Mouse (Mus musculus): ENCODE results near the gene Gpatch2.

The Gpatch2 gene

DNA sequence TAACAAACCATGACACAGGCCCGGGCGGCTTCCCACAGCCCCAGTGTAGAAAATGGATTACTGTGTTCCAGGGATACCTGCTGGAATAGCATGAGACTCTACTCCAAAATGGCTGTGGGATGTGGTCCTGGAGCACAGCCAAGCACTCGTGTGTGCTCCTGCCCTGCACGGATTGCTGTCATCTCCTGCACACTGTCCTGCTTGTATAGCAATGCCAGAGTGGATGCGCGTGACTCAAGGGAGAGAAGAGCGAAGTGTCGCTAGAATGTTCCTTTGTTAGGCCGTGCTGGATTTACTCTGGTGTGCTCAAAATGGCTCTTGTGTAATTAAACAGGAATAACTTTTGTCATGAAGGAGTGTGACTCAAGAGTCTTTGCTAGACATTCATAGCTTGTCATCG lies 87.9 kb downstream of the Gpatch2 start:
- DNase-seq (ENCODE audit: low spot score in 2 of 2), result no peak

DNA sequence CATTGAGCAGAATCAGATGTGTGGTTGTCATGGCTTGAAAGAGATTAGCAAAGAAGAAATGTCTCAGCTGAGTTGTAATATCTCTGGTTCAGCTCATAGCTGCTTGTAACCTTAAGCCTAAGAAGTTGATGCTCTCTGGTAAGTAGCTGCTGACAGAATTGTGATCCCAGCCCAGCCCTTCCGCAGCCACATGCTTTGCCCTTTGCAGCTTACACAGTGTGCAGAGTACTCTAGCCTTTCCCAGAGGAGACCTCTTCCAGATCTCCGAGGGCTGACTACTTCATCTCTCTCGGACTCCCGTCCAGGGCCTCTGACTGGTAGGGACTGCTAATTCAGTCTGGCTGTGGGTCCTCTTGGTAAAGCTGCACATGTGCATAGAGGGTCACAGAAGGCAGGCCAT lies 92.0 kb downstream of the Gpatch2 start:
- no peak for DNase-seq (ENCODE audit: low spot score in 2 of 2)

DNA sequence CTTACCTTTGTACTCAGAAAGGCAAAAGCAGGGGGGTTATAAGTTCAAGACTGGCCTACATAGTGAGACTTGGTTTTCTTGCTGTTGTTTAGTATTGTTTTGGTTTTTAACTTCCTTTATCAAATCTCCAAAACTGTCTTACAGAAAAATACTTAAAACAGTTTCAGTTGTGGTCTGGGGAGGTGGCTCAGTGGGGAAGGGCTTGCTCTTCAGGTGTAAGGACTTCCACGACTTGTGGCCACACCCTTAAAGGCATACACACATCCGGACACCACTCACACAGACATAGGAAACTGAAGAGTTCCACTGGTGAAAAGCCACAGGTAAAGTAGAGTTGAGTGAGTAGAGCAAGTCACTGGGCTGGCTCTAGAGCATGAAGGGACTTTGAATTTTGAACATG lies 93.2 kb downstream of the Gpatch2 start:
- DNase-seq (ENCODE audit: low spot score in 2 of 2), result no peak

GRCm38 (mm10) chr1:187311122-187311521 lies 95.8 kb downstream of the Gpatch2 start:
- no peak for DNase-seq (ENCODE audit: low spot score in 2 of 2)

- DNase-seq (ENCODE audit: low spot score in 2 of 2), result no peak
Measured at GRCm38 (mm10) chr1:187313323-187313722, 98.0 kb downstream of the Gpatch2 start.

DNA sequence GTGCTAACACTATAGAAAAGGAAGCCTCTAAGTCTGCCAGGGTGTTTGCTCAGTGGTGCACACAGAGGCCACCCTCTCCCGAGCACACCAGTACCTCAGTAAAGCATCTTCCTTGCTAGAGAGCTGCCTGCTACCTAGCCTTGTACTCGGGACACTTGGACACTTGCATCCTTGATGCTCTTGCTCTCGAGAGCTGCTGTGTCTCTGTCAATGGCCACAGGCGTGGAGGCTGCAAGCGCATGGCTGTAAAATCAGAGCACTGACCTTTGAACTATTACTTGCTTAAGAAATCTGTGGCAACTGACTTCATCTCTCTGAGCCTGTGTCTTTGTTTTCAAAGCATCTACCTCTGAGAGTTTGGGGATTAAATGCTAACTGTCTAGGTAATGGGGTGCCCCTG lies 98.5 kb downstream of the Gpatch2 start:
- no peak for DNase-seq (ENCODE audit: low spot score in 2 of 2)

- DNase-seq (ENCODE audit: low spot score in 2 of 2), result no peak
Measured at GRCm38 (mm10) chr1:187314516-187314915, 99.2 kb downstream of the Gpatch2 start.

GRCm38 (mm10) chr1:187315821-187316220 lies 100.5 kb downstream of the Gpatch2 start:
- no peak for DNase-seq (ENCODE audit: low spot score in 2 of 2)

DNA sequence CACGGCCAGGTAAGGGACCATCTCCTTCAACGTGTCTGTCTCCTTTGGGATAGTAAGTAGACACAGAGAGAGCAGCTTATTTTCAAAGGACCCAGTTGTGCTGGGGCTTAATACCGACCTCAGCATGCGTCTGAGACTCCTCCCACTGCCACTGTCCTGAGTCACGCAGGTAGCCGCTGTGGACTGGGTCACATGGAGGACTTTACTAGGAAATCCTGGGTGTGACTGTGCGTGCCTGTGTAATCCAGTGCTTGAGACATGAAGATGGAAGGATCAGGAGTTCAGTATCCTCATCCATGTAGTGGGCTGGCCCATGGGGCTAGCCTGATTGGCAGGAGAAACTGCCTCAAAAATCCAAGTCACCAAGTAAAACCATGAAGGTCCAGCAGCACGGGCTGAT lies 101.2 kb downstream of the Gpatch2 start:
- DNase-seq (ENCODE audit: low spot score in 2 of 2), result no peak

DNA sequence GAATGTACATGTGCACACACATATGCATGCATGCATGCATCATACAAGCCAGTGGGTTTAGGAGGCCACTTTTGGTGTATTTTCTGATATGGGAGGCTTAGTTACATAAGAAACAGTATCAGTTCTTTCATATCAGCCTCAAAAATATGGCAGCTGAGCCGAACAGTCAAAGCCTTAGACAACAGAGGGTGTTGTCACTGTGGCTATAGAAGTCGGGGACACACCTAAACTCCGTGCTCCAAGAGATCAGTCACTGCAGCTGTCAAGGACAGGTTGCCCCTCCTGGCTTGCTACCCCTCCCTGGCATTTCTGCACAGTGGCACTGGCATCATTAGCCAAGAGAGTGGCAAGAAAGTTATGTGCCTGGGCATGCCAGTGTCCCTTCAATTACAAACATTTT lies 106.5 kb downstream of the Gpatch2 start:
- DNase-seq (ENCODE audit: low spot score in 2 of 2), result no peak

DNA sequence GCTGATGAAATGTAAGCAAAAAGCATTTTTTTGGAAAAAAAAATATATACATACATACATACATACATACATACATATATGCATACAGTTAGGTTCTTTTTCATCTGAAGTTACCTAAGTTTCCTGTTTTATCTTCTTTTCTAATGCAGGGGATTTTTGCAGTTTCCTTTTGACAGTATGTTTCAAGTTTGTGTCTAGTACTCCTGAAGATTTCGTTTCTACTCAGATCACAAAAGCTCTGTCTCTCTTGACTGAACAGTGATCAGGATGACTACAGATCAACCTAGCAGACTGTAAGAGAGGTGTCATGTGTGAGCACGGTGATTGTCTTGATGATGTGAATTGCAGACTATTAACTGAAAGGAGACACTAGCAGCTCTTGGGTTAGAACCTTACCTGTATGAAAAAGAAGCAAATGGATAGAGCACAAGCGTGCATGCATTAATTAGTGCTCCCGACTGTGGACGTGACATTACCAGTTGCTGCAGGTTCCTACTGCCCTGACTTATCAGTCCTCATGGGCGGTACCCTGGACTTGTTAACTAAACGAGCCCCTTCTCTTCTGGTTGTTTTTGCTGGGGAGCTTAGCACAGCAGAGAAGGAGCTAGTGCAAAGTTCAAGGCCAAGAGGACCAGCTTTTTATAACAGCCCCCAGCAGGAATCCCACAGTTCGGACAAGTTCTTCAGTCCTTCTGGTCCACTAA lies 107.3 kb downstream of the Gpatch2 start:
- no peak for DNase-seq (ENCODE audit: low spot score in 2 of 2)

DNA sequence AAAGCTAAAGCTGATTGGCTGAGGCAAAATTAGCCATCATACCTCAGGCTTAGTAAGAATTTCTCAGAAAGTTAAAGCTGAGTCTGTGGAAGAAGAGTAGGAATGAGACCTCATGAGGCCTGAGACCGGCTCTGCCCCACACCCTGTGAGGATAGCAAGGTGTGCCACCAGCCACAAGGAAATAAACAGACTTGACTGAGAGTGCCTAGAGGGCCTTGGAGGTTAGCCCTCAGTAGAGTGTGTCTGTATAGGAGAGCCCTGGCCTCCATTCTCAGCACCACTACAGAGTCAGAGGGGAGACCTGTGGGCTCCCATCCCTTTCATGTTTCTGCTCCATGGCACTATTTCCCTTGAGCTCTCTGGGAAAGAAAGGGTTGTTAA lies 107.9 kb downstream of the Gpatch2 start:
- DNase-seq (ENCODE audit: low spot score in 2 of 2), result no peak

GRCm38 (mm10) chr1:187342551-187342950 lies 127.2 kb downstream of the Gpatch2 start:
- DNase-seq (ENCODE audit: low spot score in 2 of 2), result no peak

DNA sequence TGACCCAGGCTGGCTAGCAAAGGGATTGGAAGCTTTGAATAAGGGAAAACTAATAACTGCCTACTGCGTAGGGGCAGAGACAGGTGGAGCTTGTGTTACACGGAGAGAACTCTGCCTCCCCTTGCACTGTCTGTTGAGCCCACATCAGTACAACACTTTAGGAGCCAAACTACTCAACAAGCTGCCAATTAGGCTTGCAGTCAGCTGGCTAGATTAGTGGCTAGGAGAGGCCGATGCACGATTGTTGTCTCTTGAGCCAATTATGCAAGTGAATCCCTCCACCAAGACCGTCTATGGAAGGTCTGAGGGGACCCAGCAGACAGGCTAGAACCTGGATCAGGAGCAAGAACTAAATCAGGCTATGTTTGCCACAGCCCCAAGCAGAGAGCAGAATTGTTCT lies 129.8 kb downstream of the Gpatch2 start:
- DNase-seq (ENCODE audit: low spot score in 2 of 2), result no peak

DNA sequence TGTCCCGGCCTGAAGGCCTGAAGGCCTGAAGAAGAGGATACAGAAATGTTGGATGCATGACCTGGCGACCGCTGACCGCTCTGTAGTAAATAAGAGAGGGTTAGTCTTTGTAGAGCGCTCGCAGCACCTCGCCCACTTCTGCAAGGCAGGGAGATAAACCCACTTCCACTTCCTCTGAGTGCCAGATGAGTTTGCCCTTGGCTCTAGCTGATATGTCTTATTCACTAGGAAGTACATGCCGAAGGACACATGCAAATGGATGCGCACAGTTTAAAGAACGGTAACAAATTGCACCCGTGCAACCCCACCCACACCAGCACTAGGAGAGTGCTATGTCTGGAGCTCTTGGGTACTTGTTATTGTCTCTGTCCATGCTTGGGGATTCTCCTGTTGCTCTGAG lies 131.6 kb downstream of the Gpatch2 start:
- DNase-seq (ENCODE audit: low spot score in 2 of 2), result no peak

GRCm38 (mm10) chr1:187347606-187348005 lies 132.3 kb downstream of the Gpatch2 start:
- no peak for DNase-seq (ENCODE audit: low spot score in 2 of 2)

DNA sequence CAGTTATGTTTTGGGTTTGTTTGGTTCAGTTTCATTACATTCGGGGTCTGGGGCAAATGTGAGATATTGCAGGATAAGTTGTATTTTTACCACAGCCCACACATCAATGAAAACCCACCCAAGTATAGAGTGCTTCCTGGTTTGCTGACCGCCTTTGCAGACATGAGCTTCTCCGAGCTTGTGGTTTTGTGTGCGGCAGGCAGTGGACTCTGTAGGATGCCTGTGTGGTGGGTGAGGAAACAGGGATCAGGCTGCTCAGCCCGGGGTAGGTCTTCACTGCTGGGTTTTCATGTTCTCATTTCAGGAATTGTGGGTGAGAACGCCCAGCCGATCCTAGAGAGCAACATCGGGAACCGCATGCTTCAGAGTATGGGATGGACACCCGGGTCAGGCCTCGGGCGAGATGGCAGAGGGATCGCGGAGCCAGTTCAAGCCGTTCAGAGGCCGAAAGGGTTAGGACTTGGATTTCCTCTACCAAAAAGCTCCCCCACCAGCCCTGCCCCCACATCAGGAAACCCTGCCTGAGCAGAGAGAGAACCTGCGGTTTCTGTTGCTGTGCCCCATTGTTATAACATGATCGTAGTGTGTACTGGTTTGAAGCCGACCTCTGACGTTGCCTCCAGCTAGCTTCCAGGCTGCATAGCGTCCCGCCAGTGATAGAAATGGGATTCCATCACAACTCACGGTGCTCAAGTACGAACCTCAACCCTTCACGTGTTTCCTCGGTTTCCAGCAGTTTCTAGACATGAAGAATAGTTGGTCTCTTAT lies 132.9 kb downstream of the Gpatch2 start:
- no peak for DNase-seq (ENCODE audit: low spot score in 2 of 2)

DNA sequence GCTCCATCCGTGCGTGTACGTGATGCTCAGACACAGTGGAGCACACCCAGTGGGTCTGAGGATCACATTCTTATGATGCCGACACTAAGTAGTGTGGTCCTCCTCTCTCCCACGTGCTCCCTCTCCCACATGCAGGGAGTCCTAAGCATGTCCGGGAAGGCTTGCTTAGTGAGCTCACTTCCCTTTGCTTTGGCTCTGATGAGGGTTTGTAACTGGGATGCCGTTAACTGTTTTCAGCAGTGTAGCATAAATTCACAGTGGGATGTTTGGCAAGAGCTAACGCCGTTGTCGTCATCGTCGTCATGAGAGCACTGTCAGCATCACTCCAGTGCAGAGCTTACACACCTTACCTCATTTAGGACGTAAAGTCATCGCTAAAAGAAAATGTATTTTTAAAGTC lies 133.6 kb downstream of the Gpatch2 start:
- no peak for DNase-seq (ENCODE audit: low spot score in 2 of 2)

DNA sequence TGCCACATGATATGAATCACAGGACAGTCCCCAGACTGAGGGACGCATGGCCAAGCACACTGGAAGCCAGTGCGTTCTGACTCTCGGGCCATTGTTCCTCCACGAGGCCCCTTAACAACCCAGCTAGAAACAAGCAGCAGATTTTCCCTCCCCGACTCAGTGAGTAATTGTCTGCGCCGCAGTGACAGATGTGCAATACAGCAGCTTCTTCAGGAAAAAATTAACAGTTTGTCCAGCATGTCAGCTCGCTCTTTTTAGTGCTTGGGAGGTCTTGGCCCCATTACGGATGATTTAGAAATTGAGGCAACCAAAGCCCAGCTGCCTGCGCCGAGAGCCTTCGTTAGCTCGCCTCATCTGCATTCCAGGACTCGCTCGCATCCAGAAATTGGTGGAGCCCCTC lies 140.9 kb downstream of the Gpatch2 start:
- DNase-seq (ENCODE audit: low spot score in 2 of 2), result no peak

GRCm38 (mm10) chr1:187356904-187357303 lies 141.6 kb downstream of the Gpatch2 start:
- DNase-seq (ENCODE audit: low spot score in 2 of 2), result no peak

DNA sequence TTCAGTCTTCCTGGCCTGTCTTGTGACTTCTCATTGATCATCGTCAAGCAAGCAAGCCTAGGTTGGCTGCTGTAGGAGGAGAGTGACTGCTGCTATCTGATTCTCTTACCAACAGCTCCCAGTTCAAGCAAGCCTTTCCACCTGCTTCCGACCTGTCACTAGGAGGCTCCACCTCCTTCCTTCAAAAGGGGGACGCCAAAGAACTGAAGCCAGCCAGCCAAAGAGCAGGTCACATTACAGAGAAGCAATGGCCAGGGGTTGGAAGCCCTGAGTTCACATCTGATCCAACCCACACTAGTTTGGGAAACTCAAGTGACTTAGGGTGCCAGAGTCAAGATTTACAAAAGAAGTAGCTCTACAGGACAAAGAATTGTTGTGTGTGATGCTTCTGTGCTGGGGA lies 144.9 kb downstream of the Gpatch2 start:
- DNase-seq (ENCODE audit: low spot score in 2 of 2), result no peak

GRCm38 (mm10) chr1:187362536-187362935 lies 147.2 kb downstream of the Gpatch2 start:
- no peak for DNase-seq (ENCODE audit: low spot score in 2 of 2)

DNA sequence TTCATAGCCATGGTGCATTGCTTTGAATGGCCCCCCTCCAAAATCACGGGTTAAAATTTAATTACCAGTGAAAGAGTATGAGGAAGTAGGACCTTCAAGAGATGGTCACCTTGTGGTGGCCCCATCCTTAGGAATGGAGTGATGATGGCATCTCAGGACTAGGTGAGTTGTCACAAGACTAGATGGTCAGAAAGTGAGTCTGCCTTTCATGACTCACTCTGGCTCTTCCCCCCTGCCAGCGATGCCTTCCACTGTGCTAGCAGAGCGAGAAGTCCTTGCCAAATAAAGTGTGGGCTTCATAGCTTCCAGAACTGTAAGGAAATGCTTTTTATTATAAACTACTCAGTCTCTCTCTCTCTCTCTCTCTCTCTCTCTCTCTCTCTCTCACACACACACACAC lies 150.1 kb downstream of the Gpatch2 start:
- no peak for DNase-seq (ENCODE audit: low spot score in 2 of 2)

DNA sequence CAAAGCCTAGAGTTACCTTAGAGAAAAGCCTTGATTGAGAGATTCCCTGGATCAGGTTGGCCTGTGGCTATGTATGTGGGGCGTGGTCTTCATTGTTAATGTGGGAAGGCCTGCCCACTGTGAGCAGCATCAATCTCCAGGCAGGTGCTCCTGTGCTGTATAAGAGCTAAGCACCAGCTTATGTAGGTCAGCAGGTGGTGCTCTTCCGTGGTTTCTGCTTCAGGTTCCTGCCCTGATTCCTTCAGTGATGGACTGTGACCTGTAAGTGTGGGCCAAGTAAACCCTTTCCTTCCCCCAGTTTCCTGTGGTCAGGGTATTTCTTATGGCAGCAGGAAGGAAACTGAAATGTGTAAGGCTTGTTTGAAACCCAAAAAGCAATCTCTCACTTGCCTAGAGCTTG lies 151.5 kb downstream of the Gpatch2 start:
- DNase-seq (ENCODE audit: low spot score in 2 of 2), result no peak

Data from urinary bladder, postnatal 4 days (tissue).